Comparison of ENCODE assay signal across 8 mouse cellular contexts in the genomic region with DNA sequence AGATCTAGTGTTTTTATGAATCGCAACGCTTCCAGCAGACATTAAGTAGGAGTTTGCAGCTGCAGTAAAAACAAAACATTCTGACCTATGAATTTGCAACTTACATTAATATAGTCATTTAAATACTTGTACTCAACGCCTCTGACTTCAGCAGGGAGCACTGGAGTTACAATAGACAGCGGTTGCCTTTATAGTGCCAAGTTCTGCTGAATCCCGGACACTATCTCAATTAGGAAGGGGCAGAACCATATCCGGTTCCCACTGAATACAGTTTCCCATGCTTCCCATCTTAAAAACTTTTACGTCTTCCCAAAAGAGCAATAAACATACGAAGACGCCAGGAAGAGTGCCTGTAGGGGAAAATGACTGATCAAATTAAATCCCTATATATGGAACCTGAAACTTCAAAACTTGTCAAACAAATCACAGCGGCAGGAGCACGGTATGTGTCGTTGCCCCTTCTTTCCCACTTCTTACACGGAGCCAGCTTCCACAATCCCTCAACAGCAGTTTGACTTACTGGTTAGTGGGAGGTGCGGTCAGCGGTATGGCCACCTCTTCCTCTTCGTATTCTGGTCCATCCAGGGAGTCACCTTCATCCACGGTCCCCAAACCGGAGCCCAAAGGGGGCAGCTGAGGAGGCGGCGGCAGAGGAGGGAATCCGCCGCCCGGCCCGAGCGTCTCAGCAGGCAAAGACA. TPM values are rescaled to one million over a fixed set of nuclear protein-coding genes. Genes with fewer than 3 reads are reported as not detected.
DNase-seq lines count a peak whose midpoint lies in the region; ATAC-seq lines count a peak whose summit lies in the region.

No protein-coding gene starts in this region.

- peak overlapping the region; percentile 64 for H3K4me2 ChIP-seq in embryonic facial prominence, embryonic 12.5 days (replicated peaks)
- H3K4me2 ChIP-seq in heart, embryonic 16.5 days (ENCODE audit: low read depth, low read length), result peak overlapping the region; percentile 69
- H3K4me2 ChIP-seq in limb, embryonic 12.5 days, result peak overlapping the region; percentile 66
- H3K4me2 ChIP-seq in midbrain, embryonic 11.5 days, result peak overlapping the region; percentile 68

- H3K27ac ChIP-seq in embryonic facial prominence, embryonic 12.5 days, result peak overlapping the region; percentile 99
- peak overlapping the region; percentile 99 for H3K27ac ChIP-seq in heart, embryonic 16.5 days (ENCODE audit: low read length)
- peak overlapping the region; percentile 100 for H3K27ac ChIP-seq in limb, embryonic 12.5 days
- H3K27ac ChIP-seq in midbrain, embryonic 11.5 days (ENCODE audit: low read depth, low read length), result peak overlapping the region; percentile 99

- no peaks in the 10 kb centered on the region for H3K4me1 ChIP-seq in embryonic facial prominence, embryonic 12.5 days
- peaks cover 8% of the 10 kb centered on the region for H3K4me1 ChIP-seq in heart, embryonic 16.5 days (ENCODE audit: control insufficient read depth, insufficient read depth, low read length)
- peaks cover 3% of the 10 kb centered on the region for H3K4me1 ChIP-seq in limb, embryonic 12.5 days (replicated peaks)
- H3K4me1 ChIP-seq in midbrain, embryonic 11.5 days (ENCODE audit: control insufficient read depth, insufficient read depth, low read length), result peaks cover 2% of the 10 kb centered on the region; the same call in 1 of the 2 replicates

- no peaks in the 10 kb centered on the region for H3K27me3 ChIP-seq in embryonic facial prominence, embryonic 12.5 days
- H3K27me3 ChIP-seq in heart, embryonic 16.5 days (ENCODE audit: control insufficient read depth, insufficient read depth, low read length), result no peaks in the 10 kb centered on the region
- H3K27me3 ChIP-seq in limb, embryonic 12.5 days, result no peaks in the 10 kb centered on the region
- no peaks in the 10 kb centered on the region for H3K27me3 ChIP-seq in midbrain, embryonic 11.5 days (ENCODE audit: control insufficient read depth, insufficient read depth, low read length)

- H3K9ac ChIP-seq in embryonic facial prominence, embryonic 12.5 days, result peak overlapping the region; percentile 89
- peak overlapping the region; percentile 97 for H3K9ac ChIP-seq in heart, embryonic 16.5 days (ENCODE audit: low read length)
- H3K9ac ChIP-seq in limb, embryonic 12.5 days (replicated peaks), result peak overlapping the region; percentile 95
- H3K9ac ChIP-seq in midbrain, embryonic 11.5 days (ENCODE audit: low read length), result peak overlapping the region; percentile 94

- ATAC-seq in embryonic facial prominence, embryonic 12.5 days (ENCODE audit: insufficient number of reproducible peaks, insufficient read depth, low FRiP score, low TSS enrichment), result no peak
- 0 out of 2 replicates have a peak, but pooled peaks have one; percentile 0 for ATAC-seq in heart, embryonic 16.5 days (replicated peaks; ENCODE audit: extremely low read depth, insufficient read depth, low FRiP score)
- no peak for ATAC-seq in limb, embryonic 12.5 days (ENCODE audit: insufficient number of reproducible peaks, insufficient read depth, low FRiP score, low TSS enrichment, low read depth)
- ATAC-seq in midbrain, embryonic 11.5 days (ENCODE audit: low FRiP score), result no peak

- no peaks in the 10 kb centered on the region for H3K9me3 ChIP-seq in embryonic facial prominence, embryonic 12.5 days
- no peaks in the 10 kb centered on the region for H3K9me3 ChIP-seq in heart, embryonic 16.5 days (replicated peaks; ENCODE audit: control insufficient read depth, low read length)
- H3K9me3 ChIP-seq in limb, embryonic 12.5 days, result no peaks in the 10 kb centered on the region
- no peaks in the 10 kb centered on the region for H3K9me3 ChIP-seq in midbrain, embryonic 11.5 days (ENCODE audit: control insufficient read depth, low read length)

- H3K4me3 ChIP-seq in embryonic facial prominence, embryonic 12.5 days, result peak overlapping the region; percentile 95
- H3K4me3 ChIP-seq in heart, embryonic 16.5 days (ENCODE audit: low read length), result peak overlapping the region; percentile 89
- H3K4me3 ChIP-seq in limb, embryonic 12.5 days (replicated peaks), result peak overlapping the region; percentile 99
- H3K4me3 ChIP-seq in midbrain, embryonic 11.5 days (ENCODE audit: low read depth, low read length), result peak overlapping the region; percentile 95

- peak; percentile 57 to 69 for DNase-seq in heart, adult 18-20 months
- no peak for DNase-seq in heart, postnatal 4 days
- peak; percentile 42 for DNase-seq in MEL-GATA-1-ER (ENCODE audit: extremely low read depth, low read depth)
- DNase-seq in midbrain, embryonic 11.5 days (ENCODE audit: low spot score, missing footprints), result peak; percentile 96
- no peak for DNase-seq in layer of hippocampus, adult 8-10 months (ENCODE audit: low spot score in 2 of 2)

- under 1% methylated on average over 25 of the region's 25 CpGs for WGBS in embryonic facial prominence, embryonic 12.5 days
- WGBS in heart, embryonic 16.5 days, result under 1% methylated on average over 25 of the region's 25 CpGs
- under 1% methylated on average over 25 of the region's 25 CpGs for WGBS in limb, embryonic 12.5 days
- WGBS in midbrain, embryonic 11.5 days, result under 1% methylated on average over 25 of the region's 25 CpGs

- no peaks in the 10 kb centered on the region for H3K36me3 ChIP-seq in embryonic facial prominence, embryonic 12.5 days
- H3K36me3 ChIP-seq in heart, embryonic 16.5 days (ENCODE audit: control insufficient read depth, insufficient read depth), result no peaks in the 10 kb centered on the region
- H3K36me3 ChIP-seq in limb, embryonic 12.5 days, result no peaks in the 10 kb centered on the region
- H3K36me3 ChIP-seq in midbrain, embryonic 11.5 days (ENCODE audit: control insufficient read depth, insufficient read depth, low read length), result no peaks in the 10 kb centered on the region

RNA-seq across cellular contexts. Expression of a gene that starts 0.9 kb away (rescaled TPM):
- 10 to 100 TPM; 25.7 to 26.4 TPM for total RNA-seq in heart, adult 18-20 months (2021)
- 10 to 100 TPM; 48.1 to 49.6 TPM for total RNA-seq in heart, postnatal 4 days (2021)
- polyA plus RNA-seq in embryonic facial prominence, embryonic 12.5 days (2016; fragmentation: Nextera tagmentation; extraction: Ambion mirVana), result 56.8 and 60.3 TPM in 2 replicates
- 29.9 and 33.1 TPM in 2 replicates for polyA plus RNA-seq in heart, embryonic 16.5 days (2015; fragmentation: Nextera tagmentation; extraction: Ambion mirVana)
- 54.6 and 61.3 TPM in 2 replicates for polyA plus RNA-seq in limb, embryonic 12.5 days (2016; fragmentation: Nextera tagmentation; extraction: Ambion mirVana)
- 57.4 and 58.5 TPM in 2 replicates for polyA plus RNA-seq in midbrain, embryonic 11.5 days (2014; fragmentation: Nextera tagmentation; extraction: Ambion mirVana)
- 10 to 100 TPM; 69.6 to 75.9 (median 72.6) TPM for total RNA-seq in layer of hippocampus, adult 8-10 months (2022)

Comparison
In these comparisons a context has a peak if more than half of its experiments do, and no peak if none do; other contexts are left out.
1. DNase-seq: peak in heart, adult 18-20 months (2 of 2), MEL-GATA-1-ER (single experiment) and midbrain, embryonic 11.5 days (single experiment); none in heart, postnatal 4 days (single experiment) and layer of hippocampus, adult 8-10 months (0 of 2).
2. Peak in every context shown above with its lines, with median percentiles within 50 percentile points of each other: H3K27ac ChIP-seq, H3K4me2 ChIP-seq, H3K4me3 ChIP-seq and H3K9ac ChIP-seq.